Mouse (Mus musculus) liver, embryonic 14.5 days (tissue): Measurements from ENCODE around the gene Trpc4. TPM values are rescaled to one million over a fixed set of nuclear protein-coding genes. Genes with fewer than 3 reads are reported as not detected.

Source experiments
- ATAC-seq: fragments of 200-750 bp; cut with Nextera tagmentation; 2 replicates; pipeline ENCODE4 v1.8.0; 2017; ENCODE audit warnings: moderate number of reproducible peaks, mild to moderate bottlenecking, moderate library complexity; ENCODE audit not compliant: insufficient read depth
- DNase-seq, 3 experiments: peaks; one replicate each; pipeline ENCODE4 v3.0.0-alpha.2; 2012 to 2013; ENCODE audit warnings: low read depth in 3 of 3, low spot score in 3 of 3
- H3K27ac ChIP-seq: fragments of 300-500 bp; sonication (generic); 2 replicates; pipeline ENCODE4 v1.5.1; 2014; ENCODE audit warnings: moderate library complexity, mild to moderate bottlenecking, control low read depth, inconsistent platforms
- H3K27me3 ChIP-seq: fragments of 300-500 bp; sonication (generic); 2 replicates; pipeline ENCODE4 v1.6.1; 2014; ENCODE audit warnings: mild to moderate bottlenecking, low read length, moderate library complexity; ENCODE audit not compliant: control insufficient read depth, insufficient read depth
- H3K36me3 ChIP-seq: fragments of 300-500 bp; sonication (generic); replicated peaks from 2 replicates; pipeline ENCODE4 v1.6.1; 2014; ENCODE audit warnings: low read depth; ENCODE audit not compliant: control insufficient read depth, insufficient read depth
- H3K4me1 ChIP-seq, 2 experiments: fragments of 200-500 bp in 1 of 2; fragments of 300-500 bp in 1 of 2; sonication (generic) in 1 of 2; replicated peaks; 2 replicates each; pipeline ENCODE4 v1.6.1; 2012 to 2014; ENCODE audit warnings: antibody characterized with exemption in 1 of 2, inconsistent platforms in 1 of 2, low read length in 1 of 2; ENCODE audit not compliant: control insufficient read depth in 2 of 2, insufficient read depth in 2 of 2
- H3K4me2 ChIP-seq: fragments of 300-500 bp; sonication (generic); 2 replicates; pipeline ENCODE4 v1.6.1; 2014; ENCODE audit warnings: low read depth, mild to moderate bottlenecking, control low read depth, moderate library complexity
- H3K4me3 ChIP-seq, 2 experiments: fragments of 200-500 bp in 1 of 2; fragments of 300-500 bp in 1 of 2; sonication (generic) in 1 of 2; 2 replicates each; pipeline ENCODE4 v1.5.1; 2012 to 2014; ENCODE audit warnings: low read depth in 2 of 2, low read length in 2 of 2, mild to moderate bottlenecking in 2 of 2, control low read depth in 1 of 2, inconsistent platforms in 1 of 2, moderate library complexity in 1 of 2; ENCODE audit not compliant: insufficient read depth in 1 of 2
- H3K9ac ChIP-seq: fragments of 300-500 bp; sonication (generic); replicated peaks from 2 replicates; pipeline ENCODE4 v1.6.1; 2014; ENCODE audit warnings: mild to moderate bottlenecking, control low read depth, moderate library complexity
- H3K9me3 ChIP-seq: fragments of 300-500 bp; sonication (generic); 2 replicates; pipeline ENCODE4 v1.6.1; 2016; ENCODE audit warnings: low read length, mixed read lengths; ENCODE audit not compliant: control insufficient read depth
- CTCF ChIP-seq: IDR thresholded peaks from 2 replicates; pipeline ENCODE4 v1.5.1; 2016; ENCODE audit warnings: antibody characterized with exemption, low read depth, control low read depth
- EP300 ChIP-seq: IDR thresholded peaks from 2 replicates; pipeline ENCODE4 v1.6.1; 2016; ENCODE audit warnings: antibody characterized with exemption, low read depth
- WGBS: fragments of 180-500 bp; shearing (Covaris S2); extraction: QIAGEN DNeasy Blood & Tissue Kit; methylation state at CpG from one replicate; pipeline ENCODE4 v1.1.7; 2014; ENCODE audit not compliant: insufficient replicate concordance; 5-methylcytosine and 5-hydroxymethylcytosine counted together
- polyA plus RNA-seq, 2 experiments: library from polyadenylated mRNA; depleted of rRNA in 1 of 2; stranded (reverse) in 1 of 2; unstranded in 1 of 2; fragments of >200 nt; fragmentation: Nextera tagmentation in 1 of 2; extraction: Ambion mirVana in 1 of 2; gene quantifications; 2 replicates each; pipeline versions ENCODE4 v1.2.1 to v1.2.3; 2012 to 2014

Trpc4 gene
- polyA plus RNA-seq, 2 experiments, result 0.01 to 0.03 TPM

- Histone ChIP-seq H3K9ac (no peak overlapping the region), H3K4me1 (no peaks in the 10 kb centered on the region), H3K4me2 (no peak overlapping the region), H3K27me3 (no peaks in the 10 kb centered on the region), H3K36me3 (no peaks in the 10 kb centered on the region), H3K4me3 (no peak overlapping the region), H3K27ac (no peak overlapping the region), H3K9me3 (no peaks in the 10 kb centered on the region)
- no peak for ATAC-seq
- 71% methylated on average over 2 of the region's 2 CpGs for WGBS
- TF ChIP-seq EP300, result no peak
- no peak for TF ChIP-seq CTCF
- DNase-seq, result no peak
These were observed 158.2 kb downstream of the Trpc4 start for GRCm38 (mm10) chr3:54314055-54314454.

- Histone ChIP-seq H3K4me1 (no peaks in the 10 kb centered on the region), H3K36me3 (no peaks in the 10 kb centered on the region), H3K4me3 (no peak overlapping the region), H3K9ac (no peak overlapping the region), H3K4me2 (no peak overlapping the region), H3K27me3 (no peaks in the 10 kb centered on the region), H3K9me3 (no peaks in the 10 kb centered on the region), H3K27ac (no peak overlapping the region)
- 19% methylated on average over 9 of the region's 9 CpGs for WGBS
- no peak for DNase-seq
- no peak for ATAC-seq
- TF ChIP-seq EP300 (no peak), CTCF (peak; percentile 76)
These were observed 197.2 kb downstream of the Trpc4 start for GRCm38 (mm10) chr3:54352891-54353652.

- Histone ChIP-seq H3K27ac (no peak overlapping the region), H3K9me3 (no peaks in the 10 kb centered on the region), H3K36me3 (no peaks in the 10 kb centered on the region), H3K9ac (no peak overlapping the region), H3K27me3 (no peaks in the 10 kb centered on the region), H3K4me3 (no peak overlapping the region), H3K4me1 (peaks cover 0 to 3% of the 10 kb centered on the region in 2 experiments; a peak in 2 of 4 replicates), H3K4me2 (no peak overlapping the region)
- ATAC-seq (no peak), DNase-seq (no peak)
- 59% methylated on average over 3 of the region's 3 CpGs for WGBS
- TF ChIP-seq EP300, result no peak
- no peak; the same call in 1 of the 2 replicates for TF ChIP-seq CTCF
These were observed 201.7 kb downstream of the Trpc4 start for GRCm38 (mm10) chr3:54357561-54357960.

GRCm38 (mm10) chr3:54358463-54359189 is 202.8 kb downstream of the Trpc4 start:
- Histone ChIP-seq H3K9ac (no peak overlapping the region), H3K27ac (no peak overlapping the region), H3K4me2 (no peak overlapping the region), H3K9me3 (no peaks in the 10 kb centered on the region), H3K27me3 (no peaks in the 10 kb centered on the region), H3K36me3 (no peaks in the 10 kb centered on the region), H3K4me1 (peaks cover 0 to 3% of the 10 kb centered on the region in 2 experiments; a peak in 2 of 4 replicates), H3K4me3 (no peak overlapping the region)
- 35% methylated on average over 15 of the region's 15 CpGs for WGBS
- ATAC-seq (0 out of 2 replicates have a peak, but pooled peaks have one; percentile 23), DNase-seq (no peak)
- TF ChIP-seq EP300, result no peak
- no peak for TF ChIP-seq CTCF

- DNase-seq, result no peak
- Histone ChIP-seq H3K27me3 (no peaks in the 10 kb centered on the region), H3K4me2 (no peak within 1 kb of the TSS), H3K4me1 (peaks cover 0 to 3% of the 10 kb centered on the region in 2 experiments; a peak in 2 of 4 replicates), H3K9me3 (no peaks in the 10 kb centered on the region), H3K36me3 (no peaks in the 10 kb centered on the region), H3K27ac (no peak within 1 kb of the TSS), H3K9ac (no peak within 1 kb of the TSS), H3K4me3 (no peak within 1 kb of the TSS)
- 30% methylated on average over 6 of the region's 6 CpGs for WGBS
- ATAC-seq, result no peak
- TF ChIP-seq EP300 (no peak), CTCF (no peak)
These were observed 205.1 kb downstream of the Trpc4 start, which contains the start of gene Postn for GRCm38 (mm10) chr3:54360897-54361296. TSS of gene Postn (plus strand) at chr3:54361109.
